Mouse (Mus musculus) brain, embryonic 14.5 days (tissue): ENCODE results near the gene Simc1.

Source experiments
- CTCF ChIP-seq: fragments of 200-500 bp; IDR thresholded peaks from 2 replicates; pipeline ENCODE4 v1.5.1; 2012; ENCODE audit warnings: inconsistent platforms, mild to moderate bottlenecking, moderate library complexity, borderline replicate concordance; ENCODE audit not compliant: insufficient read depth, insufficient read length; ENCODE audit errors: extremely low read depth
- POLR2A ChIP-seq: fragments of 200-500 bp; IDR thresholded peaks from 2 replicates; pipeline ENCODE4 v1.6.1; 2012; ENCODE audit warnings: mild to moderate bottlenecking, inconsistent platforms, borderline replicate concordance; ENCODE audit not compliant: poor library complexity, insufficient read depth, insufficient read length, severe bottlenecking; ENCODE audit errors: extremely low read depth

GRCm38 (mm10) chr13:54481498-54481897 is 22.1 kb upstream of the Simc1 start:
- TF ChIP-seq CTCF (no peak), POLR2A (no peak)
